Mouse (Mus musculus): ENCODE measurements around the gene Ddc. TPM values are rescaled to one million over a fixed set of nuclear protein-coding genes. Genes with fewer than 3 reads are reported as not detected.
A peak's percentile ranks its signal among the peaks of the same experiment; 100 is the strongest.

Gene Ddc
- total and polyA plus RNA-seq, 3 experiments, result 0.07 to 0.08 TPM; not detected in 1

DNA sequence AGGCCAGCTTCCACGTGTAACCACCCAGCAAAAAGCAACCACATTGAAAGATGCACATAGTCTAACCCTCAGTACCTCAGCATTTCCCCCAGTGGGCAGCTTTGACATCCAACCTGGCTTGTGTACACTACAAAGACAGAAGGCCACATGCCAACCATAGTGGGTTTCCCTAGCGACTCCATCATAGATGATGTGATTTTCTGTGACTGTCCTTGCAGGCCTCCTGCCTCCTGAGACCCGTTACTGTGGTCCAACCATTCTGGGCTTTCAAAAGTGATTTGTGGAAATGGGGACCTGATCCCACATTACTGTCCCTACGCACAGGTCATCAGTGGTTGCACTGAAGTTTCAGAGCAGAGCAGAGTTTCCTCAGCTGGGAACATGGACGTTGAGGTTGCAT is 123.1 kb downstream of the Ddc start:
- TF ChIP-seq ELF1 (IDR thresholded peaks at IDR 0.05; ENCODE audit: low read depth, low read length), result no peak
- no peak for TF ChIP-seq SIN3A (IDR thresholded peaks at IDR 0.05; ENCODE audit: low read length)
- no peak for TF ChIP-seq KAT2A (conservative IDR thresholded peaks at IDR 0.05; ENCODE audit: low read depth, low read length)
- TF ChIP-seq MYC (IDR thresholded peaks at IDR 0.05; ENCODE audit: low read depth, low read length), result no peak
- 0 out of 2 replicates have a peak, but pooled peaks have one; percentile 0 for TF ChIP-seq SMC3 (IDR thresholded peaks at IDR 0.05; ENCODE audit: low read depth, low read length)
- peak in 1 of 2 experiments; percentile 33; a peak in 1 of 4 replicates for TF ChIP-seq POLR2A (IDR thresholded peaks at IDR 0.05; ENCODE audit: control insufficient read depth in 1 of 2, insufficient read depth in 1 of 2, low read depth in 1 of 2, low read length in 2 of 2, poor library complexity in 1 of 2)
- TF ChIP-seq CHD1 (IDR thresholded peaks at IDR 0.05; ENCODE audit: low read depth, low read length), result no peak
- TF ChIP-seq ETS1 (IDR thresholded peaks at IDR 0.05; ENCODE audit: low read depth, low read length), result no peak
- no peak for TF ChIP-seq UBTF (IDR thresholded peaks at IDR 0.05; ENCODE audit: borderline replicate concordance, insufficient read depth, low read depth, low read length)
- TF ChIP-seq USF1 (IDR thresholded peaks at IDR 0.05; ENCODE audit: low read depth, low read length), result no peak
- TF ChIP-seq MXI1 (IDR thresholded peaks at IDR 0.05; ENCODE audit: low read depth, low read length), result no peak
- no peaks in the 10 kb centered on the region for H3K4me1 ChIP-seq (ENCODE audit: control insufficient read depth in 1 of 2, insufficient read depth in 2 of 2, low read length in 2 of 2)
- H3K27ac ChIP-seq (ENCODE audit: control insufficient read depth, low read depth, low read length), result no peak overlapping the region

DNA sequence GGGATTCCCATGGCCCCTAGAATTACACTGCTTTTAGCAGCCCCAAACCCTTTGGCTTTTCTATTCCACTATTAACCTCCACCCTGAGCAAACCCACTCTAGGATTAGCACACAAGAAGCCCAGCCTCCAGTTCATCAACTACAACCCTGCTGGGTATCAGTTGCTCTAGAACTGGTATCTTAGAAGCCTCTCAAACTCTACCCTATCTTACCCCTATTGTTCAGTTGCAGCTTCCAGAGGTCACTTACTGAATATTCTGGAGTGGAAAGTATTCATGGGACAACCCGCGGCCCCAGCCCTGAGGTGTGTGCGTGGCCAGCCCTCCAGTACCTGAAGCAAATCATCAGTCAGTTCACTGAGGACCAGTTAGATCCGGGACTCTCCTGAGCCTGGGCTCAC is 123.6 kb downstream of the Ddc start:
- H3K4me1 ChIP-seq (ENCODE audit: control insufficient read depth in 1 of 2, insufficient read depth in 2 of 2, low read length in 2 of 2), result no peaks in the 10 kb centered on the region
- no peak for DNase-seq (ENCODE audit: low read depth, low spot score)
- H3K27ac ChIP-seq (ENCODE audit: control insufficient read depth, low read depth, low read length), result no peak overlapping the region
- no peaks in the 10 kb centered on the region for H3K9me3 ChIP-seq (replicated peaks; ENCODE audit: insufficient read depth, low read length)
- peaks cover 0 to 10% of the 10 kb centered on the region in 2 experiments; a peak in 2 of 4 replicates for H3K36me3 ChIP-seq (ENCODE audit: control insufficient read depth in 1 of 2, insufficient read depth in 2 of 2, low read length in 2 of 2)
- no peak overlapping the region for H3K9ac ChIP-seq (ENCODE audit: control insufficient read depth, low read depth, low read length, poor library complexity, severe bottlenecking)
- H3K27me3 ChIP-seq (ENCODE audit: control insufficient read depth in 1 of 2, insufficient read depth in 2 of 2, low read length in 2 of 2), result no peaks in the 10 kb centered on the region
- no peaks in the 10 kb centered on the region for H3K79me2 ChIP-seq (ENCODE audit: control insufficient read depth, insufficient read depth, low read length, poor library complexity)
- H3K4me3 ChIP-seq (ENCODE audit: control insufficient read depth in 1 of 2, insufficient read depth in 1 of 2, low read depth in 2 of 2, low read length in 2 of 2), result no peak overlapping the region
- no peak for TF ChIP-seq USF1 (IDR thresholded peaks at IDR 0.05; ENCODE audit: low read depth, low read length)
- peak in 1 of 2 experiments; percentile 47; a peak in 1 of 4 replicates for TF ChIP-seq POLR2A (IDR thresholded peaks at IDR 0.05; ENCODE audit: control insufficient read depth in 1 of 2, insufficient read depth in 1 of 2, low read depth in 1 of 2, low read length in 2 of 2, poor library complexity in 1 of 2)
- no peak for TF ChIP-seq ZNF384 (IDR thresholded peaks at IDR 0.05; ENCODE audit: low read depth, low read length)
- no peak for TF ChIP-seq E2F4 (IDR thresholded peaks at IDR 0.05; ENCODE audit: borderline replicate concordance, low read depth, low read length)
- TF ChIP-seq GABPA (IDR thresholded peaks at IDR 0.05; ENCODE audit: low read depth, low read length), result no peak
- no peak for TF ChIP-seq NRF1 (IDR thresholded peaks at IDR 0.05; ENCODE audit: insufficient read depth, low read depth, low read length, poor library complexity, severe bottlenecking)
- no peak for TF ChIP-seq MYB (IDR thresholded peaks at IDR 0.05; ENCODE audit: low read depth, low read length)
- no peak for TF ChIP-seq HCFC1 (IDR thresholded peaks at IDR 0.05; ENCODE audit: low read depth, low read length)
- no peak for TF ChIP-seq ETS1 (IDR thresholded peaks at IDR 0.05; ENCODE audit: low read depth, low read length)
- TF ChIP-seq ZMIZ1 (IDR thresholded peaks at IDR 0.05; ENCODE audit: low read depth, low read length), result peak; percentile 68

More for the DNA sequence above, 123.1 kb downstream of the Ddc start:
- H3K9ac ChIP-seq (ENCODE audit: control insufficient read depth, low read depth, low read length, poor library complexity, severe bottlenecking), result no peak overlapping the region
- no peak for DNase-seq (ENCODE audit: low read depth, low spot score)
- peaks cover 0 to 7% of the 10 kb centered on the region in 2 experiments; a peak in 2 of 4 replicates for H3K36me3 ChIP-seq (ENCODE audit: control insufficient read depth in 1 of 2, insufficient read depth in 2 of 2, low read length in 2 of 2)
- no peaks in the 10 kb centered on the region for H3K9me3 ChIP-seq (replicated peaks; ENCODE audit: insufficient read depth, low read length)
- no peaks in the 10 kb centered on the region for H3K27me3 ChIP-seq (ENCODE audit: control insufficient read depth in 1 of 2, insufficient read depth in 2 of 2, low read length in 2 of 2)
- H3K79me2 ChIP-seq (ENCODE audit: control insufficient read depth, insufficient read depth, low read length, poor library complexity), result no peaks in the 10 kb centered on the region
- H3K4me3 ChIP-seq (ENCODE audit: control insufficient read depth in 1 of 2, insufficient read depth in 1 of 2, low read depth in 2 of 2, low read length in 2 of 2), result no peak overlapping the region

Measured in MEL (cell line).